Mouse (Mus musculus): ENCODE measurements around the gene Foxp2. TPM values are rescaled to one million over a fixed set of nuclear protein-coding genes. Genes with fewer than 3 reads are reported as not detected.

Foxp2 gene
- polyA plus RNA-seq, 1 experiment from 2014 or later = 44.4 TPM

- peaks cover 2% of the 10 kb centered on the region; the same call in 1 of the 2 replicates for H3K4me1 ChIP-seq (replicated peaks; ENCODE audit: control insufficient read depth, insufficient read depth, low read length)
- no peak overlapping the region for H3K9ac ChIP-seq (replicated peaks; ENCODE audit: low read depth, low read length)
- no peak overlapping the region for H3K4me2 ChIP-seq (ENCODE audit: low read length)
- H3K9me3 ChIP-seq (ENCODE audit: control insufficient read depth, low read length) = no peaks in the 10 kb centered on the region
- ATAC-seq = peak; percentile 75; the same call in 1 of the 2 replicates
- H3K27ac ChIP-seq (ENCODE audit: low read length) = no peak overlapping the region
- no peak overlapping the region for H3K4me3 ChIP-seq (replicated peaks; ENCODE audit: low read length)
- no peaks in the 10 kb centered on the region for H3K27me3 ChIP-seq (replicated peaks; ENCODE audit: control insufficient read depth, insufficient read depth, low read length)
- 25% methylated on average over 1 of the region's 1 CpGs for WGBS
- H3K36me3 ChIP-seq (ENCODE audit: control insufficient read depth, insufficient read depth) = no peaks in the 10 kb centered on the region
These were observed 398.1 kb downstream of the Foxp2 start for GRCm38 (mm10) chr6:15299279-15299678.

GRCm38 (mm10) chr6:15310671-15311070 lies 409.5 kb downstream of the Foxp2 start:
- ATAC-seq = peak; percentile 78

DNA sequence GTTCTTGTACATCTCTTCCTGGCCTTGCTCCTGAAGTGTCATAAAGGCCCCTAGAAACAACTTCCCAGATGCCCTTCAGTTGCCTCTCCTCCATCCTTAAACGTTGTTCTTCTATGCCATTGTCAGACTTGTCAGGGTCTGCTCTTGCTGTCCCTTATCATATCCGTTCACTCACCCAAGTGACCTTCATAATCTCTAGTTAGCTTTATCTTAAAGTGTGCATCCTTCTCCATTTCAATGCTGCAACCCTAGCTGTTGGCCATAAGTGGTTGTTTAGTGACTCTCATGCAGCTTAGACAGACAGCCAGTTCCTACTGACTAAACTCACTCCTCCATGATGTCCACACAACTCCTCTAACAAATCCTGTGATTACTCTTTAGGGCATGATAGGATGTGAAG lies 415.8 kb downstream of the Foxp2 start:
- no peak overlapping the region for H3K9ac ChIP-seq (replicated peaks; ENCODE audit: low read depth, low read length)
- H3K27ac ChIP-seq (ENCODE audit: low read length) = no peak overlapping the region
- no peak for ATAC-seq
- no peak overlapping the region for H3K4me3 ChIP-seq (replicated peaks; ENCODE audit: low read length)
- no peaks in the 10 kb centered on the region for H3K9me3 ChIP-seq (ENCODE audit: control insufficient read depth, low read length)
- no peaks in the 10 kb centered on the region for H3K36me3 ChIP-seq (ENCODE audit: control insufficient read depth, insufficient read depth)
- peaks cover 4% of the 10 kb centered on the region for H3K4me1 ChIP-seq (replicated peaks; ENCODE audit: control insufficient read depth, insufficient read depth, low read length)
- no peak overlapping the region for H3K4me2 ChIP-seq (ENCODE audit: low read length)
- no peaks in the 10 kb centered on the region for H3K27me3 ChIP-seq (replicated peaks; ENCODE audit: control insufficient read depth, insufficient read depth, low read length)
- WGBS = 93% methylated on average over 2 of the region's 2 CpGs

More at GRCm38 (mm10) chr6:15310671-15311070, 409.5 kb downstream of the Foxp2 start:
- Histone ChIP-seq H3K9me3 (ENCODE audit: control insufficient read depth, low read length) (no peaks in the 10 kb centered on the region), H3K4me1 (replicated peaks; ENCODE audit: control insufficient read depth, insufficient read depth, low read length) (peaks cover 10% of the 10 kb centered on the region), H3K36me3 (ENCODE audit: control insufficient read depth, insufficient read depth) (no peaks in the 10 kb centered on the region), H3K4me3 (replicated peaks; ENCODE audit: low read length) (no peak overlapping the region), H3K4me2 (ENCODE audit: low read length) (peak overlapping the region; percentile 45), H3K27ac (ENCODE audit: low read length) (peak overlapping the region; percentile 59; the same call in 1 of the 2 replicates), H3K9ac (replicated peaks; ENCODE audit: low read depth, low read length) (peak overlapping the region; percentile 23; the same call in 1 of the 2 replicates), H3K27me3 (replicated peaks; ENCODE audit: control insufficient read depth, insufficient read depth, low read length) (no peaks in the 10 kb centered on the region)
- 6% methylated on average over 5 of the region's 5 CpGs for WGBS

- WGBS = 86% methylated on average over 2 of the region's 2 CpGs
- ATAC-seq = no peak
These were observed 417.2 kb downstream of the Foxp2 start for GRCm38 (mm10) chr6:15318343-15318742.

DNA sequence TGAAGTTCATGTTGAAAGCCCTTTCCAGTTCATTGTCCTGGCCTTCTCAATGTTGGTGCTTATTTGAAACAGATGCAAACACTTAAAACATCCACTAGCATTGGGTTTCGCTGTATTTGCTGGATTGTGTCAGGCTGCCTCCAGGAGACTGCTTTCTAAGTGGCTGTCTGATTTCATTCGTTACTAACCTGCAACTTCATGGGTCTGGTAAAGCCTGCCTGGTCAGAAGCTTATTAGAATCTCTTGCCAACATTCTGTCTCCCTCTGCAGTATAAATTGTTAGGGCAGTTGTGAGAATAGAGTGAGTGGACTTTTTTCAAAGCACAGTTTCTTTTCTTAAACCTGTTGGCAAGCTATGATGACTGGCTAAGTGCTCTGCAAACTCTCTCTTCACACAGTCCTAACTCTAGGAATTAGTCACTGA lies 420.4 kb downstream of the Foxp2 start:
- Histone ChIP-seq H3K27ac (ENCODE audit: low read length) (no peak overlapping the region), H3K4me2 (ENCODE audit: low read length) (no peak overlapping the region), H3K4me3 (replicated peaks; ENCODE audit: low read length) (no peak overlapping the region), H3K9me3 (ENCODE audit: control insufficient read depth, low read length) (no peaks in the 10 kb centered on the region), H3K36me3 (ENCODE audit: control insufficient read depth, insufficient read depth) (no peaks in the 10 kb centered on the region), H3K27me3 (replicated peaks; ENCODE audit: control insufficient read depth, insufficient read depth, low read length) (no peaks in the 10 kb centered on the region), H3K9ac (replicated peaks; ENCODE audit: low read depth, low read length) (no peak overlapping the region), H3K4me1 (replicated peaks; ENCODE audit: control insufficient read depth, insufficient read depth, low read length) (peaks cover 9% of the 10 kb centered on the region)
- 29% methylated on average over 2 of the region's 2 CpGs for WGBS
- peak; percentile 69 for ATAC-seq

More at GRCm38 (mm10) chr6:15318343-15318742, 417.2 kb downstream of the Foxp2 start:
- Histone ChIP-seq H3K27me3 (replicated peaks; ENCODE audit: control insufficient read depth, insufficient read depth, low read length) (no peaks in the 10 kb centered on the region), H3K27ac (ENCODE audit: low read length) (no peak overlapping the region), H3K4me1 (replicated peaks; ENCODE audit: control insufficient read depth, insufficient read depth, low read length) (peaks cover 9% of the 10 kb centered on the region), H3K4me3 (replicated peaks; ENCODE audit: low read length) (no peak overlapping the region), H3K4me2 (ENCODE audit: low read length) (no peak overlapping the region), H3K36me3 (ENCODE audit: control insufficient read depth, insufficient read depth) (no peaks in the 10 kb centered on the region), H3K9me3 (ENCODE audit: control insufficient read depth, low read length) (no peaks in the 10 kb centered on the region), H3K9ac (replicated peaks; ENCODE audit: low read depth, low read length) (no peak overlapping the region)

GRCm38 (mm10) chr6:15323099-15323498 lies 421.9 kb downstream of the Foxp2 start:
- H3K4me1 ChIP-seq (replicated peaks; ENCODE audit: control insufficient read depth, insufficient read depth, low read length) = peaks cover 9% of the 10 kb centered on the region
- no peaks in the 10 kb centered on the region for H3K27me3 ChIP-seq (replicated peaks; ENCODE audit: control insufficient read depth, insufficient read depth, low read length)
- no peaks in the 10 kb centered on the region for H3K9me3 ChIP-seq (ENCODE audit: control insufficient read depth, low read length)
- no peak overlapping the region for H3K4me2 ChIP-seq (ENCODE audit: low read length)
- H3K27ac ChIP-seq (ENCODE audit: low read length) = no peak overlapping the region
- H3K36me3 ChIP-seq (ENCODE audit: control insufficient read depth, insufficient read depth) = no peaks in the 10 kb centered on the region
- H3K9ac ChIP-seq (replicated peaks; ENCODE audit: low read depth, low read length) = no peak overlapping the region
- H3K4me3 ChIP-seq (replicated peaks; ENCODE audit: low read length) = no peak overlapping the region
- peak; percentile 83 for ATAC-seq

DNA sequence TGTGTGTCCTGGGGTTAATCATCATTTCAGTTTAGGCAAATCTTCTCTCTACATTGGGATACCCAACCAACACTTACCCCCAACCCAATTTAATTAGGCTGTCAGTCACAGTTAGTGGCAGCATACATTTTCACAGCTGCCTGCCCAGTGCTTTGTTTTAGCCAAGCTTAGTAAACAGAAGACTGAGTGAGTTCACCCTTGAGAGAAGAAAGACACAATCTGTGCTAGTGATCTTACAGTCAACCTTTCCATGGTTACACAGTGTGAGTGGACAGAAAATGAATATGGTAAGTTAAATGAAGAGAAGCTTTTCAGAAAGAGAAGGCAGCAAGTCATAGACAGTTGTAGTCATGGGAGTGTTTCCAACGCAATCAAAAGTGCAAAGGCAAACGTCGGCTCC lies 446.6 kb downstream of the Foxp2 start:
- Histone ChIP-seq H3K27ac (ENCODE audit: low read length) (no peak overlapping the region), H3K4me2 (ENCODE audit: low read length) (no peak overlapping the region), H3K9ac (replicated peaks; ENCODE audit: low read depth, low read length) (no peak overlapping the region), H3K4me1 (replicated peaks; ENCODE audit: control insufficient read depth, insufficient read depth, low read length) (peaks cover 5% of the 10 kb centered on the region), H3K4me3 (replicated peaks; ENCODE audit: low read length) (no peak overlapping the region), H3K36me3 (ENCODE audit: control insufficient read depth, insufficient read depth) (no peaks in the 10 kb centered on the region), H3K9me3 (ENCODE audit: control insufficient read depth, low read length) (no peaks in the 10 kb centered on the region), H3K27me3 (replicated peaks; ENCODE audit: control insufficient read depth, insufficient read depth, low read length) (no peaks in the 10 kb centered on the region)
- WGBS = 28% methylated on average over 3 of the region's 3 CpGs
- peak; percentile 80 for ATAC-seq

- Histone ChIP-seq H3K27ac (ENCODE audit: low read length) (no peak overlapping the region), H3K9ac (replicated peaks; ENCODE audit: low read depth, low read length) (no peak overlapping the region), H3K4me1 (replicated peaks; ENCODE audit: control insufficient read depth, insufficient read depth, low read length) (no peaks in the 10 kb centered on the region), H3K27me3 (replicated peaks; ENCODE audit: control insufficient read depth, insufficient read depth, low read length) (no peaks in the 10 kb centered on the region), H3K36me3 (ENCODE audit: control insufficient read depth, insufficient read depth) (no peaks in the 10 kb centered on the region), H3K4me2 (ENCODE audit: low read length) (no peak overlapping the region), H3K4me3 (replicated peaks; ENCODE audit: low read length) (no peak overlapping the region), H3K9me3 (ENCODE audit: control insufficient read depth, low read length) (no peaks in the 10 kb centered on the region)
- no peak for ATAC-seq
- WGBS = 82% methylated on average over 4 of the region's 4 CpGs
These were observed 454.7 kb downstream of the Foxp2 start for GRCm38 (mm10) chr6:15355852-15356251.

DNA sequence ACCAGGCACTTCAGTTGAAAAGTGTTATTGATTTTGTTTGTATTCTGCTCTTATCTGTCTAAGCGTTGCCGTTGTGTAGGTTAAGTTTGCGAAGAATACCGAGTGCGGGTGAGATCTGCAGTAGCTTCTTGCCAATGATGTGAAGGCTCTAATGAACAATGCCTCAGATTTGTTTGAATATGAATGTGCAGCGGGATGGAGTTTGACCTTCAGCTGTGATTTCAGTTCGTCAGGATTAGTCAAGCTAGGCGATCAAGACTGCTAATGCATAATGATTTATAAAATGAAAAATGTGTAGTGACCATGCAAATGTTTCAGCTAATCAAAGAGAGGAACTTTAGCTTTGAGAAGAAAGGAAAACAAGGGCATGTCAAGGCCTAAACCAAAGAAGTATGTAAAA lies 469.1 kb downstream of the Foxp2 start:
- no peak for ATAC-seq
- Histone ChIP-seq H3K27ac (ENCODE audit: low read length) (no peak overlapping the region), H3K36me3 (ENCODE audit: control insufficient read depth, insufficient read depth) (no peaks in the 10 kb centered on the region), H3K9ac (replicated peaks; ENCODE audit: low read depth, low read length) (no peak overlapping the region), H3K4me3 (replicated peaks; ENCODE audit: low read length) (no peak overlapping the region), H3K4me1 (replicated peaks; ENCODE audit: control insufficient read depth, insufficient read depth, low read length) (peaks cover 8% of the 10 kb centered on the region), H3K27me3 (replicated peaks; ENCODE audit: control insufficient read depth, insufficient read depth, low read length) (no peaks in the 10 kb centered on the region), H3K4me2 (ENCODE audit: low read length) (no peak overlapping the region), H3K9me3 (ENCODE audit: control insufficient read depth, low read length) (no peaks in the 10 kb centered on the region)
- 40% methylated on average over 8 of the region's 8 CpGs for WGBS

- H3K4me2 ChIP-seq (ENCODE audit: low read length) = no peak overlapping the region
- H3K27ac ChIP-seq (ENCODE audit: low read length) = no peak overlapping the region
- ATAC-seq = no peak
- no peak overlapping the region for H3K4me3 ChIP-seq (replicated peaks; ENCODE audit: low read length)
- H3K9ac ChIP-seq (replicated peaks; ENCODE audit: low read depth, low read length) = no peak overlapping the region
- WGBS = 72% methylated on average over 4 of the region's 4 CpGs
- H3K4me1 ChIP-seq (replicated peaks; ENCODE audit: control insufficient read depth, insufficient read depth, low read length) = peaks cover 8% of the 10 kb centered on the region
- no peaks in the 10 kb centered on the region for H3K36me3 ChIP-seq (ENCODE audit: control insufficient read depth, insufficient read depth)
- H3K9me3 ChIP-seq (ENCODE audit: control insufficient read depth, low read length) = no peaks in the 10 kb centered on the region
- H3K27me3 ChIP-seq (replicated peaks; ENCODE audit: control insufficient read depth, insufficient read depth, low read length) = no peaks in the 10 kb centered on the region
These were observed 469.7 kb downstream of the Foxp2 start for GRCm38 (mm10) chr6:15370827-15371226.
